Mouse (Mus musculus) embryonic fibroblast, embryonic 13.5 days (primary cell): Measurements from ENCODE around the gene AI413582. TPM values are rescaled to one million over a fixed set of nuclear protein-coding genes. Genes with fewer than 3 reads are reported as not detected.

Source experiments
- H3K27ac ChIP-seq: 2 replicates; pipeline ENCODE4 v1.5.1; 2012; ENCODE audit warnings: low read length, control low read depth, inconsistent platforms; ENCODE audit not compliant: insufficient read depth
- H3K4me1 ChIP-seq: 2 replicates; pipeline ENCODE4 v1.6.1; 2011; ENCODE audit warnings: low read length; ENCODE audit not compliant: control insufficient read depth, insufficient read depth
- H3K4me3 ChIP-seq: 2 replicates; pipeline ENCODE4 v1.5.1; 2011; ENCODE audit warnings: mild to moderate bottlenecking, control low read depth, low read length; ENCODE audit not compliant: insufficient read depth
- CTCF ChIP-seq: IDR thresholded peaks from 2 replicates; pipeline ENCODE4 v1.5.1; 2011; ENCODE audit warnings: mild to moderate bottlenecking, control low read depth, low read length, moderate library complexity, borderline replicate concordance; ENCODE audit not compliant: insufficient read depth
- POLR2A ChIP-seq: IDR thresholded peaks from 2 replicates; pipeline ENCODE4 v1.6.1; 2011; ENCODE audit warnings: low read depth, mild to moderate bottlenecking, control low read depth, low read length, moderate library complexity
- polyA plus RNA-seq: library from polyadenylated mRNA; stranded (reverse); fragments of >200 nt; gene quantifications from 2 replicates; pipeline ENCODE4 v1.2.4, GENCODE M21; 2011; ENCODE audit warnings: low read depth; ENCODE audit not compliant: missing spikeins, insufficient read length

Gene AI413582
- polyA plus RNA-seq, 1 experiment = 15.6 TPM

GRCm38 (mm10) chr17:27596376-27597190 is 31.0 kb upstream of the AI413582 start:
- TF ChIP-seq CTCF (no peak), POLR2A (no peak)
- no peak overlapping the region for H3K27ac ChIP-seq
- no peaks in the 10 kb centered on the region for H3K4me1 ChIP-seq
- H3K4me3 ChIP-seq = no peak overlapping the region

- no peak for TF ChIP-seq CTCF
- no peak for TF ChIP-seq POLR2A
- no peak overlapping the region for H3K4me3 ChIP-seq
- H3K4me1 ChIP-seq = no peaks in the 10 kb centered on the region
- no peak overlapping the region for H3K27ac ChIP-seq
Measured at GRCm38 (mm10) chr17:27595659-27596375, 30.3 kb upstream of the AI413582 start.

- Histone ChIP-seq H3K4me1 (no peaks in the 10 kb centered on the region), H3K4me3 (no peak overlapping the region), H3K27ac (no peak overlapping the region)
- TF ChIP-seq POLR2A = no peak
- TF ChIP-seq CTCF = no peak
Measured at GRCm38 (mm10) chr17:27592565-27592910, 27.0 kb upstream of the AI413582 start.

GRCm38 (mm10) chr17:27591826-27592564 is 26.4 kb upstream of the AI413582 start:
- no peak overlapping the region for H3K4me3 ChIP-seq
- TF ChIP-seq POLR2A (no peak), CTCF (no peak)
- H3K4me1 ChIP-seq = no peaks in the 10 kb centered on the region
- no peak overlapping the region for H3K27ac ChIP-seq

- Histone ChIP-seq H3K4me1 (no peaks in the 10 kb centered on the region), H3K4me3 (no peak overlapping the region), H3K27ac (no peak overlapping the region)
- TF ChIP-seq POLR2A (no peak), CTCF (no peak)
Measured at GRCm38 (mm10) chr17:27588231-27588630, 22.7 kb upstream of the AI413582 start.

GRCm38 (mm10) chr17:27587252-27587651 is 21.7 kb upstream of the AI413582 start:
- no peaks in the 10 kb centered on the region for H3K4me1 ChIP-seq
- TF ChIP-seq POLR2A = no peak
- TF ChIP-seq CTCF = no peak
- no peak overlapping the region for H3K27ac ChIP-seq
- no peak overlapping the region for H3K4me3 ChIP-seq

- no peak for TF ChIP-seq POLR2A
- TF ChIP-seq CTCF = no peak
- Histone ChIP-seq H3K4me3 (no peak overlapping the region), H3K27ac (no peak overlapping the region), H3K4me1 (no peaks in the 10 kb centered on the region)
Measured at GRCm38 (mm10) chr17:27586661-27587060, 21.1 kb upstream of the AI413582 start.

- H3K27ac ChIP-seq = no peak overlapping the region
- no peak overlapping the region for H3K4me3 ChIP-seq
- H3K4me1 ChIP-seq = no peaks in the 10 kb centered on the region
- TF ChIP-seq POLR2A (no peak), CTCF (no peak)
Measured at GRCm38 (mm10) chr17:27583185-27583894, 17.8 kb upstream of the AI413582 start.

- Histone ChIP-seq H3K4me3 (no peak overlapping the region), H3K4me1 (no peaks in the 10 kb centered on the region), H3K27ac (no peak overlapping the region)
- TF ChIP-seq POLR2A (no peak), CTCF (no peak)
Measured at GRCm38 (mm10) chr17:27580392-27581068, 15.0 kb upstream of the AI413582 start.
